In genomic region chr13:95549421-95549820, GRCm38 (mm10) we compare ENCODE assay signal across 10 mouse cellular contexts. TPM values are rescaled to one million over a fixed set of nuclear protein-coding genes. Genes with fewer than 3 reads are reported as not detected.
DNase-seq lines count a peak whose midpoint lies in the region; ATAC-seq lines count a peak whose summit lies in the region.
"Had no signal": no experiment of that assay in that cellular context is flagged by ENCODE, and none has a peak within 500 bp of the region (broad histone marks: within the 10 kb centered on the region; RNA-seq: fewer than 3 reads in every experiment).

No protein-coding gene starts in this region.

- H3K9ac ChIP-seq in midbrain, embryonic 12.5 days (replicated peaks) = no peak overlapping the region
- no peak overlapping the region for H3K9ac ChIP-seq in midbrain, embryonic 16.5 days (ENCODE audit: low read depth, low read length)
- no peak overlapping the region for H3K9ac ChIP-seq in forebrain, embryonic 14.5 days (ENCODE audit: low read length)
- no peak overlapping the region for H3K9ac ChIP-seq in limb, embryonic 12.5 days (replicated peaks)

- peak overlapping the region; percentile 47; the same call in 1 of the 2 replicates for H3K27ac ChIP-seq in midbrain, embryonic 12.5 days (replicated peaks)
- H3K27ac ChIP-seq in midbrain, embryonic 16.5 days (ENCODE audit: low read length) = no peak overlapping the region
- no peak overlapping the region for H3K27ac ChIP-seq in forebrain, embryonic 14.5 days (ENCODE audit: low read depth, low read length)
- H3K27ac ChIP-seq in limb, embryonic 12.5 days = no peak overlapping the region

- intact Hi-C loops in heart, postnatal 10 days (cut with DNase I) = no loop called here

- no peaks in the 10 kb centered on the region for H3K36me3 ChIP-seq in midbrain, embryonic 12.5 days
- no peaks in the 10 kb centered on the region for H3K36me3 ChIP-seq in midbrain, embryonic 16.5 days (ENCODE audit: control insufficient read depth, insufficient read depth, low read length)
- H3K36me3 ChIP-seq in forebrain, embryonic 14.5 days (ENCODE audit: control insufficient read depth, insufficient read depth, low read length) = no peaks in the 10 kb centered on the region
- H3K36me3 ChIP-seq in limb, embryonic 12.5 days = no peaks in the 10 kb centered on the region

- H3K27me3 ChIP-seq in midbrain, embryonic 12.5 days = 0 out of 2 replicates have a peak, but pooled peaks cover 9% of the 10 kb centered on the region
- no peaks in the 10 kb centered on the region for H3K27me3 ChIP-seq in midbrain, embryonic 16.5 days (ENCODE audit: control insufficient read depth, insufficient read depth, low read depth, low read length)
- no peaks in the 10 kb centered on the region for H3K27me3 ChIP-seq in forebrain, embryonic 14.5 days (replicated peaks; ENCODE audit: control insufficient read depth, insufficient read depth, low read length)
- peaks cover 8% of the 10 kb centered on the region; the same call in 1 of the 2 replicates for H3K27me3 ChIP-seq in limb, embryonic 12.5 days

- ATAC-seq in midbrain, embryonic 12.5 days (ENCODE audit: low FRiP score, low read depth) = no peak
- ATAC-seq in midbrain, embryonic 16.5 days = no peak
- no peak for ATAC-seq in forebrain, embryonic 14.5 days
- no peak for ATAC-seq in limb, embryonic 12.5 days (ENCODE audit: insufficient number of reproducible peaks, insufficient read depth, low FRiP score, low TSS enrichment, low read depth)

- 11% methylated on average over 3 of the region's 3 CpGs for WGBS in midbrain, embryonic 12.5 days
- WGBS in midbrain, embryonic 16.5 days = 4% methylated on average over 3 of the region's 3 CpGs
- WGBS in forebrain, embryonic 14.5 days = 7% methylated on average over 3 of the region's 3 CpGs
- 3% methylated on average over 3 of the region's 3 CpGs for WGBS in limb, embryonic 12.5 days

- peaks cover 26% of the 10 kb centered on the region for H3K4me1 ChIP-seq in midbrain, embryonic 12.5 days
- peaks cover 26% of the 10 kb centered on the region for H3K4me1 ChIP-seq in midbrain, embryonic 16.5 days (ENCODE audit: control insufficient read depth, insufficient read depth, low read length)
- H3K4me1 ChIP-seq in forebrain, embryonic 14.5 days (ENCODE audit: control insufficient read depth, insufficient read depth, low read length) = peaks cover 15% of the 10 kb centered on the region
- peaks cover 27% of the 10 kb centered on the region for H3K4me1 ChIP-seq in limb, embryonic 12.5 days (replicated peaks)

- no peak overlapping the region for H3K4me3 ChIP-seq in midbrain, embryonic 12.5 days
- H3K4me3 ChIP-seq in midbrain, embryonic 16.5 days (ENCODE audit: low read depth, low read length) = no peak overlapping the region
- H3K4me3 ChIP-seq in forebrain, embryonic 14.5 days (ENCODE audit: low read depth, low read length) = no peak overlapping the region
- no peak overlapping the region for H3K4me3 ChIP-seq in limb, embryonic 12.5 days (replicated peaks)

- H3K9me3 ChIP-seq in midbrain, embryonic 12.5 days = no peaks in the 10 kb centered on the region
- no peaks in the 10 kb centered on the region for H3K9me3 ChIP-seq in midbrain, embryonic 16.5 days (replicated peaks; ENCODE audit: control insufficient read depth, low read length, poor library complexity, severe bottlenecking)
- H3K9me3 ChIP-seq in forebrain, embryonic 14.5 days (replicated peaks; ENCODE audit: control insufficient read depth, low read length) = no peaks in the 10 kb centered on the region
- no peaks in the 10 kb centered on the region for H3K9me3 ChIP-seq in limb, embryonic 12.5 days

- DNase-seq in forebrain, embryonic 14.5 days (ENCODE audit: low spot score) = no peak
- DNase-seq in thymus, postnatal 0 days (ENCODE audit: low spot score) = no peak
- DNase-seq in yolk sac, embryonic 10.5 days (ENCODE audit: low spot score) = no peak
- no peak for DNase-seq in heart, postnatal 10 days
- DNase-seq: cerebellum, adult 9-11 months; lung, postnatal 4 days had no signal

- peak overlapping the region; percentile 42; the same call in 1 of the 2 replicates for H3K4me2 ChIP-seq in midbrain, embryonic 12.5 days (replicated peaks)
- H3K4me2 ChIP-seq in midbrain, embryonic 16.5 days (ENCODE audit: low read length) = no peak overlapping the region
- H3K4me2 ChIP-seq in forebrain, embryonic 14.5 days (ENCODE audit: low read length) = peak overlapping the region; percentile 31; the same call in 1 of the 2 replicates
- peak overlapping the region; percentile 53; the same call in 1 of the 2 replicates for H3K4me2 ChIP-seq in limb, embryonic 12.5 days

RNA-seq across cellular contexts. Expression of gene F2rl1, which starts 24.4 kb away (rescaled TPM):
- 0.10 and 0.17 TPM in 2 replicates for polyA plus RNA-seq in midbrain, embryonic 12.5 days (2016; fragmentation: Nextera tagmentation; extraction: Ambion mirVana)
- polyA plus RNA-seq in midbrain, embryonic 16.5 days (2015; fragmentation: Nextera tagmentation; extraction: Ambion mirVana) = 0.09 and 0.26 TPM in 2 replicates
- 0.17 and 0.30 TPM in 2 replicates for polyA plus RNA-seq in forebrain, embryonic 14.5 days (2014; fragmentation: Nextera tagmentation; extraction: Ambion mirVana)
- polyA plus RNA-seq in limb, embryonic 12.5 days (2016; fragmentation: Nextera tagmentation; extraction: Ambion mirVana) = 0.08 and 0.11 TPM in 2 replicates
- polyA plus RNA-seq in thymus, postnatal 0 days (2015; fragmentation: Nextera tagmentation; extraction: Ambion mirVana) = 1.8 TPM in 2 replicates
- total RNA-seq in heart, postnatal 10 days (2021) = 1 to 10 TPM in 1 of 2 experiments, under 1 TPM in 1; 0.96 to 1.0 TPM
- polyA plus RNA-seq: neural tube, embryonic 14.5 days had no signal
